Mouse (Mus musculus): ENCODE data around the gene Prss56. TPM values are rescaled to one million over a fixed set of nuclear protein-coding genes. Genes with fewer than 3 reads are reported as not detected.

Prss56 gene
- 0.09 TPM in 1 of 2 replicates, not detected in the other for polyA plus RNA-seq (2015; fragmentation: Nextera tagmentation; extraction: Ambion mirVana)

DNA sequence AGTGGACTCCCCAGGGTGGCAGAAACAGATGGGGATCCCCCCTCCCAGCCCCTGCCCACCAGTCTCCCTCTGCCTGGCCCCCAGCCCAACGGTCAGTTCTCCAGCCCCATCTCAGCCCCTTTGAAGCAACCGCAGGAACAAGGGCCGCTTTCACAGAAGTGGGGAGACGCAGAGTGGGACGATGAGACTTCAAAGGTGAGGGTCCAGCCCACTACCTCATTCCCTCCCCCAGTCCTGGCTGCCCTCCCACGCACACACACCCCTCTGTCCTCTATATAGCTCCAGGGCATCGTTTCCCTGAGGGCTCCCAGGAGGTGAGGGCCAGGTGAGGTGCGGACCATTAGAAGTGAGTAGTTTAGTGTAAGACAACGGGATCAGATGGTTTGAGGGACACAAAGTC lies at the start of gene Prss56:
Gene Prss56, plus strand, starts transcription at position 301 of the 400 bp plus-strand sequence.
- 52% methylated on average over 9 of the region's 9 CpGs for WGBS
- Histone ChIP-seq H3K36me3 (ENCODE audit: control insufficient read depth, insufficient read depth, low read length) (no peaks in the 10 kb centered on the region), H3K4me1 (replicated peaks; ENCODE audit: control insufficient read depth, insufficient read depth, low read length) (peaks cover 3% of the 10 kb centered on the region; the same call in 1 of the 2 replicates), H3K27ac (ENCODE audit: low read length) (no peak within 1 kb of the TSS), H3K9me3 (ENCODE audit: control insufficient read depth, low read length) (no peaks in the 10 kb centered on the region), H3K4me3 (ENCODE audit: low read length) (no peak within 1 kb of the TSS), H3K9ac (ENCODE audit: low read length) (no peak within 1 kb of the TSS), H3K4me2 (ENCODE audit: low read depth, low read length) (no peak within 1 kb of the TSS), H3K27me3 (ENCODE audit: control insufficient read depth, insufficient read depth, low read depth, low read length) (peaks cover 36% of the 10 kb centered on the region)
- ATAC-seq (ENCODE audit: low read depth) = no peak

DNA sequence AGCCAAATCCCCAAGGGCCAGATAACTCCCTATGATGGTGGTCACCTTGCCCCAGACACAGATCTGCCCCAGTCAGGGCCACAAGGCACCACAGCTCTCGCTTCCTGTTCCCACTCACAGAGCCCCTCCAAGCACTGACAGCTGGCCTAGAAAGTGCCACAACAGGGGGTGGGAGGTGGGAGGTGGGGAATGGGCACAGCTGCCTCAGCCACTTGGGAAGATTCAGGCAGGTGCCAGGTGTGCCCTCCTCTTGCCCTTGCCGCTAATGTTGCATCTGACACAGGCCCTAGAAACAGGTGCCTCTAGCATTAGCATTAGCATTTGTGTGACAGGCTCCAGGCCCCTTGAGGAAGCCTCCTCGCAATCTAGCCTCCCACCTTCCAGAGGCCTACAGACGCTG lies 41.6 kb upstream of the Prss56 start:
- Histone ChIP-seq H3K9ac (ENCODE audit: low read length) (no peak overlapping the region), H3K27me3 (ENCODE audit: control insufficient read depth, insufficient read depth, low read depth, low read length) (no peaks in the 10 kb centered on the region), H3K4me3 (ENCODE audit: low read length) (no peak overlapping the region), H3K36me3 (ENCODE audit: control insufficient read depth, insufficient read depth, low read length) (no peaks in the 10 kb centered on the region), H3K4me2 (ENCODE audit: low read depth, low read length) (no peak overlapping the region), H3K4me1 (replicated peaks; ENCODE audit: control insufficient read depth, insufficient read depth, low read length) (no peaks in the 10 kb centered on the region), H3K27ac (ENCODE audit: low read length) (no peak overlapping the region), H3K9me3 (ENCODE audit: control insufficient read depth, low read length) (no peaks in the 10 kb centered on the region)
- no peak for ATAC-seq (ENCODE audit: low read depth)
- WGBS = 77% methylated on average over 4 of the region's 4 CpGs

DNA sequence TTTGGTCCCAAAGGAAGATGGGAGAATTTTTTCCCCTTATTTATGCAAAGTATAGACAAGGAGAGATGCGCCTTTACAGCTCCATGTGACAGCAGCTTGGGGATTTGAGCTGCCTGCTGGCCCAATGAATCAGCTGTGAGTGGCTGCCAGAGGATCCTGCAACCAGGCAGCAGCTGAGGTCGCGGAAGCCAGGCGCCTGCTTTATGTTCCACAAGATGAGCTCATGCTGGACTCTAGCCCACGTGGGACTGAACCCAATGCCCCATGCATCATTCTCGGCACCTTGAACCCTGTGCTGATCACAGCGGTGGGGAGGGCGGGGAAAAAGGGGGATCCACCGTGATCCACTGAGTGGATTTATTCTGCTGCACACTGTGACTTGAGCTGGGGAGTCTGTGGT lies 40.7 kb upstream of the Prss56 start:
- H3K9me3 ChIP-seq (ENCODE audit: control insufficient read depth, low read length) = no peaks in the 10 kb centered on the region
- WGBS = 58% methylated on average over 9 of the region's 9 CpGs
- H3K4me3 ChIP-seq (ENCODE audit: low read length) = no peak overlapping the region
- H3K4me1 ChIP-seq (replicated peaks; ENCODE audit: control insufficient read depth, insufficient read depth, low read length) = no peaks in the 10 kb centered on the region
- no peak overlapping the region for H3K9ac ChIP-seq (ENCODE audit: low read length)
- H3K36me3 ChIP-seq (ENCODE audit: control insufficient read depth, insufficient read depth, low read length) = no peaks in the 10 kb centered on the region
- H3K27ac ChIP-seq (ENCODE audit: low read length) = no peak overlapping the region
- ATAC-seq (ENCODE audit: low read depth) = no peak
- no peaks in the 10 kb centered on the region for H3K27me3 ChIP-seq (ENCODE audit: control insufficient read depth, insufficient read depth, low read depth, low read length)
- no peak overlapping the region for H3K4me2 ChIP-seq (ENCODE audit: low read depth, low read length)

DNA sequence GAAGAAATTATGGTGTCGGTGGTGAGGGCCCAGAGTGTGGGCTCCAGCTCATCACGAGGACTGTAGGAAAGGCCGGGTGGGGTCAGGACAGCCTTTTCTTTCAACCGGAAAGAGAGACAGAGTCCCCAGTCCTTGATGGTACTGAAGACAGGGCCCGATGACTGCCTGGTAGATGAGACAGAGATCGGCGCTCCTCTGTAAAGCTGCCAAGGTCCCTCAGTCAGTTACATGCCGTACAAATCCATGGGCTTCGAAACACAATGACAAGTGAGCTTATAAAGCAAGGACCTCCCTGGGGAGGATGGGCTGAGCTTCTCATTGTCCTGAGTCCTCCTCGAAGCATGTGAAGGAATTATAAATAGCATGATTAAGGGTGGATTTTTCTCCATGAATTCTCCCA lies 40.0 kb upstream of the Prss56 start:
- Histone ChIP-seq H3K27me3 (ENCODE audit: control insufficient read depth, insufficient read depth, low read depth, low read length) (no peaks in the 10 kb centered on the region), H3K4me2 (ENCODE audit: low read depth, low read length) (no peak overlapping the region), H3K27ac (ENCODE audit: low read length) (no peak overlapping the region), H3K4me3 (ENCODE audit: low read length) (no peak overlapping the region), H3K9ac (ENCODE audit: low read length) (no peak overlapping the region), H3K4me1 (replicated peaks; ENCODE audit: control insufficient read depth, insufficient read depth, low read length) (no peaks in the 10 kb centered on the region), H3K9me3 (ENCODE audit: control insufficient read depth, low read length) (no peaks in the 10 kb centered on the region), H3K36me3 (ENCODE audit: control insufficient read depth, insufficient read depth, low read length) (no peaks in the 10 kb centered on the region)
- ATAC-seq (ENCODE audit: low read depth) = no peak
- 77% methylated on average over 10 of the region's 10 CpGs for WGBS

DNA sequence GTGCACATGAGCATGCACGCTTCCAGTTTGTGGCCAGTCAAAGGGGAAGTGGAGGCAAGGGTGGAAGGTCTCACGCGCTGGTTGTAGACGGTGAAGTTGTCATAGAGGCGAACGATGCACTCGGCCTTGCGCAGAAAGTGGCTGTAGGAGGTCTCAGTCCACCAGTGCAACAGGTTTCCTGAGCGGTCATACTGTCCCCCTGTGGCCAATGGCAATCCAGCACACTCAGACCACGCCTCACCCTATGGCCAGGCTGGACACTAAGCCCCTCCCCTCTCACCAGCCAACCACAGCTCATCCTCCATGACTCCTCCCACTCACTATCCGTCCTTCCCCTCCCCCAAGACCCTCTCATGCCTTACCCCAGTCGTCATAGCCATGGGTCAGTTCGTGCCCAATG lies 33.7 kb upstream of the Prss56 start:
- no peak; the same call in 1 of the 2 replicates for ATAC-seq (ENCODE audit: low read depth)
- Histone ChIP-seq H3K4me2 (ENCODE audit: low read depth, low read length) (no peak overlapping the region), H3K27ac (ENCODE audit: low read length) (no peak overlapping the region), H3K4me1 (replicated peaks; ENCODE audit: control insufficient read depth, insufficient read depth, low read length) (0 out of 2 replicates have a peak, but pooled peaks cover under 1% of the 10 kb centered on the region), H3K4me3 (ENCODE audit: low read length) (no peak overlapping the region), H3K27me3 (ENCODE audit: control insufficient read depth, insufficient read depth, low read depth, low read length) (peaks cover 41% of the 10 kb centered on the region), H3K36me3 (ENCODE audit: control insufficient read depth, insufficient read depth, low read length) (no peaks in the 10 kb centered on the region), H3K9me3 (ENCODE audit: control insufficient read depth, low read length) (no peaks in the 10 kb centered on the region), H3K9ac (ENCODE audit: low read length) (no peak overlapping the region)
- 33% methylated on average over 13 of the region's 13 CpGs for WGBS

DNA sequence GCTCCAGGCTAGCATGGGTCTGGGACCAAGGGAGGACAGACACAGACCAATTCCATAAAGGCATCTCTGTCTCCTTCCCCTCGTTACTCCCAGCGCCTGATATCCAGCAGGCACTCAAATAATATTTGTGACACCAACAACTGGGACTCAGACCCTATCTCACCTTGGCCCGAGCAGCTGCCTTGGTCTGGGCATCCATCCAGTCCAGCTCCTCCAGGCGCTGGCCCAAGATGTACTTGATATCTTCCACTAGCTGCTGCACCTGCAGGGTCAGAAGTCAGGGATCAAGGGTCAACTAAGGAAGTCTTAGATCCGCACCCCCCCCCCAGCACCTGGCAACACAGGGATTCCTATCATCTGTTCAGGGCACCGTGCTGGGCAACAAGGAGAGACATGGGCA lies 31.8 kb upstream of the Prss56 start:
- peaks cover 59% of the 10 kb centered on the region for H3K27me3 ChIP-seq (ENCODE audit: control insufficient read depth, insufficient read depth, low read depth, low read length)
- H3K4me1 ChIP-seq (replicated peaks; ENCODE audit: control insufficient read depth, insufficient read depth, low read length) = 0 out of 2 replicates have a peak, but pooled peaks cover 4% of the 10 kb centered on the region
- no peaks in the 10 kb centered on the region for H3K9me3 ChIP-seq (ENCODE audit: control insufficient read depth, low read length)
- H3K36me3 ChIP-seq (ENCODE audit: control insufficient read depth, insufficient read depth, low read length) = no peaks in the 10 kb centered on the region
- no peak for ATAC-seq (ENCODE audit: low read depth)
- H3K27ac ChIP-seq (ENCODE audit: low read length) = no peak overlapping the region
- H3K4me3 ChIP-seq (ENCODE audit: low read length) = no peak overlapping the region
- H3K9ac ChIP-seq (ENCODE audit: low read length) = no peak overlapping the region
- H3K4me2 ChIP-seq (ENCODE audit: low read depth, low read length) = no peak overlapping the region
- 73% methylated on average over 6 of the region's 6 CpGs for WGBS

DNA sequence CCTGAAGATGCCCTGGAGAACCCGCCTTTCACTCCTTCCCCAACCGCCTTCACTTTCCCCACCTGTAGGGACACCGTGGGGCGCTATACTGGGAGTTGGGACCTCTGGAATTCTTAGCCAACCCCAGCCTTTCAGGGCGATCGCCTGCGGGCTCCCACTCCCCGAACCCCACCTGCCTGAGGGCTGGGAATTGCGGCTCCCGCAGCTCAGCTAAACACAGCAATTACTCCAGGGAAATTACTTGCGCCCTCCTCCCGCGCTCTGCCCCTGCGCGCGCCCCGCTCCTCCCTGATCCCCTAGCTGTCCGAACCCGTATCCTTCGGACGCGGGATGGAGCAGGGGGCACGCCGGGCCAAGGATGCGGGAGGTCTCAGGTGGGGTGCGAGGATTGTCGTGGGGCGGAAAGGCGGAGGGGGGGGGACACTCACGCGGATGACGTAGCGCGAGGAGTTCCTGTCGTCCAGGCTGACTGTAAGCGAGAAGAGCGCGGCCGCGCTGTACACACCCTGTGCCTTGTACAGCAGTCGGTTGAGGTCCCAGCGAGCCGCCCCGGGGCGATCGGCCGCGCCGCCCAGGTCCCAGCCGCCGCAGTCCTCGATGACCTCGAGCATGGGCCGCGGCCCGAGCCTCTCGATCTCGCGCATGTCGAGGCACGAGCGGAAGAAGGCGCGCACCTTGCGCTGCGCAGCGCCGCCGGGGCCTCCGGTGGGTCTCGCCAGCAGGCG lies 29.2 kb upstream of the Prss56 start:
- H3K27me3 ChIP-seq (ENCODE audit: control insufficient read depth, insufficient read depth, low read depth, low read length) = peaks cover 86% of the 10 kb centered on the region
- no peak for ATAC-seq (ENCODE audit: low read depth)
- 0 out of 2 replicates have a peak, but pooled peaks cover 4% of the 10 kb centered on the region for H3K4me1 ChIP-seq (replicated peaks; ENCODE audit: control insufficient read depth, insufficient read depth, low read length)
- no peak overlapping the region for H3K9ac ChIP-seq (ENCODE audit: low read length)
- no peak overlapping the region for H3K27ac ChIP-seq (ENCODE audit: low read length)
- no peaks in the 10 kb centered on the region for H3K36me3 ChIP-seq (ENCODE audit: control insufficient read depth, insufficient read depth, low read length)
- H3K4me2 ChIP-seq (ENCODE audit: low read depth, low read length) = peak overlapping the region; percentile 48
- H3K9me3 ChIP-seq (ENCODE audit: control insufficient read depth, low read length) = no peaks in the 10 kb centered on the region
- WGBS = under 1% methylated on average over 62 of the region's 72 CpGs
- H3K4me3 ChIP-seq (ENCODE audit: low read length) = peak overlapping the region; percentile 39

DNA sequence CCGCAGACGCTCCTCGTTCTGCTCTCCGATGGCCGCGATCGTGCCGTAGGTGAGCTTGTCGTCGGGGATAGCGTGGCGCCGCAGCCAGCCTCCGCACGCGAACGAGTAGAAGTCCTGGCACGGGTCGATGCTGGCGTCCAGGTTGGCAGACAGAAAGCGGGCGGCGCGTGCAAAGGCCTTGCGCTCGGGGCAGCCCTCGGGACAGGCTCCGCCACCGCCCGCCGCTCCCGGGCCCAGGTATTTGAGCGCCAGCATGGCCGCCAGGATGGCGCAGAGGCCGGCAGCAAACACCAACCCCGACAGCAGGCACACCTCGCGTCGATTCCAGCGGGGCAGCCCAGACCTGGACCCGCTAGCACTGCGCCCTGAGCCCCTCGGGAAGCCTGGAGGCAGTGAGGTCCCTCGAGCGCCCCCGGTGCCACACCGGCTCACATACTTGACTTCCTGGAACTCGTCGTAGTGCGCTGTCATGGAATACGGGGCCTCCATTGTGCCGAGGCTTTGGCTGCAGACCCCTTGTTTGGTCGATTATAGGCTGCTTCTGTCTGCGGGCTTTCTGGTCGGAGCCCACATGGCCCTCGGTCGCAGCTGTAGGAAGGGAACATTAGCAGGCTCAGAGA lies 28.5 kb upstream of the Prss56 start:
- H3K36me3 ChIP-seq (ENCODE audit: control insufficient read depth, insufficient read depth, low read length) = no peaks in the 10 kb centered on the region
- peak overlapping the region; percentile 48 for H3K4me2 ChIP-seq (ENCODE audit: low read depth, low read length)
- no peaks in the 10 kb centered on the region for H3K9me3 ChIP-seq (ENCODE audit: control insufficient read depth, low read length)
- 0 out of 2 replicates have a peak, but pooled peaks cover 4% of the 10 kb centered on the region for H3K4me1 ChIP-seq (replicated peaks; ENCODE audit: control insufficient read depth, insufficient read depth, low read length)
- ATAC-seq (ENCODE audit: low read depth) = no peak
- WGBS = 2% methylated on average over 57 of the region's 58 CpGs
- H3K9ac ChIP-seq (ENCODE audit: low read length) = no peak overlapping the region
- H3K27me3 ChIP-seq (ENCODE audit: control insufficient read depth, insufficient read depth, low read depth, low read length) = peaks cover 86% of the 10 kb centered on the region
- H3K4me3 ChIP-seq (ENCODE audit: low read length) = peak overlapping the region; percentile 39
- H3K27ac ChIP-seq (ENCODE audit: low read length) = no peak overlapping the region

DNA sequence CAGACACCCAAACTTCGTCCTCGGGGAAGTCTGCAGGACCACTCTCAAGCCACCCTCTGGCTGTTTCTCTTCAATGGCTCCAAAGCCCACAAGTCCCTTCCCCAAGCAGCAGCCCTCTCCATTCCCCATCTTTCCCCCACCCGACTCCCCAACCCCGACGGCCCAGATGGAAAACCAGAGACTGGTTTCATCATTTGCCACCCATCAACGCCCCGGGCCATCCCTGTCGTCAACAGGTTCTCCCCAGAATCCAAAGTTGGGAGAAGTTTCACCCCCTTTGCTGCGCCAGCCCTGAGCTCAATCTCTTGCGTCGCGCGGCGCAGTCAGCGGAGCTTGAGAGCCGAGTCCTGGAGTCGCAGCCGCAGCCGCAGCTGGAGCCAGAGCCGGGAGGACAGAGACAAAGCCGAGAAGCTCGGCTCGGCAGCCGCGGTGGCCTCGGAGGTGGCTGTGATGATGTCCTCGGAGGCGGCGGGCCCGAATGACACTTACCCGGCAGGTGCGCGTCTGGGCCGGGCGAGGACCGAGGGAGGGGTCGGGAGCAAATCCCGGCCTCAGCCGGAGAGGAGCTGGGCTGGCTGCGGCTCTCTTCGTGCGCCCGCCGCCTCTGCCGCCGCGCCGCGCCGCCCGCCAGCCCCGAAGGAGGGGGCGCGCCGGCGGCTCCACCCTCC lies 27.4 kb upstream of the Prss56 start:
- no peak overlapping the region for H3K9ac ChIP-seq (ENCODE audit: low read length)
- peak overlapping the region; percentile 54 for H3K4me2 ChIP-seq (ENCODE audit: low read depth, low read length)
- no peaks in the 10 kb centered on the region for H3K9me3 ChIP-seq (ENCODE audit: control insufficient read depth, low read length)
- H3K36me3 ChIP-seq (ENCODE audit: control insufficient read depth, insufficient read depth, low read length) = no peaks in the 10 kb centered on the region
- ATAC-seq (ENCODE audit: low read depth) = 0 out of 2 replicates have a peak, but pooled peaks have one; percentile 12
- H3K27me3 ChIP-seq (ENCODE audit: control insufficient read depth, insufficient read depth, low read depth, low read length) = peaks cover 83% of the 10 kb centered on the region
- no peak overlapping the region for H3K27ac ChIP-seq (ENCODE audit: low read length)
- H3K4me3 ChIP-seq (ENCODE audit: low read length) = peak overlapping the region; percentile 39
- H3K4me1 ChIP-seq (replicated peaks; ENCODE audit: control insufficient read depth, insufficient read depth, low read length) = 0 out of 2 replicates have a peak, but pooled peaks cover 4% of the 10 kb centered on the region
- under 1% methylated on average over 40 of the region's 56 CpGs for WGBS

Measured in lung, embryonic 16.5 days (tissue).